Mouse (Mus musculus) spleen, adult 12 weeks (tissue): ENCODE results near the gene Olfr186.
"Not testable (repeated sequence)": the region's sequence is repeated elsewhere in the genome, so short reads cannot be mapped to it uniquely, and the experiment has no call there.

Source experiments
- DNase-seq: peaks from one replicate; pipeline ENCODE4 v3.0.0; 2022; ENCODE audit warnings: low spot score

The Olfr186 gene

GRCm38 (mm10) chr16:59030191-59030590 lies at the start of gene Olfr186:
Gene Olfr186, minus strand, starts transcription at chr16:59030291.
- no peak for DNase-seq

GRCm38 (mm10) chr16:59077905-59078304 lies 47.8 kb upstream of the Olfr186 start, which contains the start of gene Olfr190:
Gene Olfr190, minus strand, starts transcription at chr16:59078005.
- DNase-seq, result no peak

- no peak for DNase-seq
Observed at GRCm38 (mm10) chr16:59073520-59073919, 43.4 kb upstream of the Olfr186 start.

- no peak for DNase-seq
Observed at GRCm38 (mm10) chr16:59071755-59072154, 41.7 kb upstream of the Olfr186 start.

GRCm38 (mm10) chr16:59062411-59062810 lies 32.3 kb upstream of the Olfr186 start:
- DNase-seq, result not testable (repeated sequence)

- not testable (repeated sequence) for DNase-seq
Observed at GRCm38 (mm10) chr16:59049286-59049685, 19.2 kb upstream of the Olfr186 start.

- no peak for DNase-seq
Observed at GRCm38 (mm10) chr16:59048860-59049259, 18.8 kb upstream of the Olfr186 start.

GRCm38 (mm10) chr16:59047579-59047978 lies 17.5 kb upstream of the Olfr186 start:
- DNase-seq, result no peak

GRCm38 (mm10) chr16:59045835-59046234 lies 15.7 kb upstream of the Olfr186 start:
- DNase-seq, result no peak

- no peak for DNase-seq
Observed at GRCm38 (mm10) chr16:59039710-59040109, 9.6 kb upstream of the Olfr186 start, which contains the start of gene Olfr187. Gene Olfr187, minus strand, starts transcription at chr16:59039767.

GRCm38 (mm10) chr16:59013357-59014018 lies 16.6 kb downstream of the Olfr186 start:
- no peak for DNase-seq

GRCm38 (mm10) chr16:59007146-59007545 lies 22.9 kb downstream of the Olfr186 start:
- DNase-seq, result no peak

- DNase-seq, result no peak
Observed at GRCm38 (mm10) chr16:58995057-58995456, 35.0 kb downstream of the Olfr186 start, which contains the start of gene Olfr183. Gene Olfr183, plus strand, starts transcription at chr16:58995357.
